Mouse (Mus musculus): ENCODE measurements around the gene Eef2kmt.

DNA sequence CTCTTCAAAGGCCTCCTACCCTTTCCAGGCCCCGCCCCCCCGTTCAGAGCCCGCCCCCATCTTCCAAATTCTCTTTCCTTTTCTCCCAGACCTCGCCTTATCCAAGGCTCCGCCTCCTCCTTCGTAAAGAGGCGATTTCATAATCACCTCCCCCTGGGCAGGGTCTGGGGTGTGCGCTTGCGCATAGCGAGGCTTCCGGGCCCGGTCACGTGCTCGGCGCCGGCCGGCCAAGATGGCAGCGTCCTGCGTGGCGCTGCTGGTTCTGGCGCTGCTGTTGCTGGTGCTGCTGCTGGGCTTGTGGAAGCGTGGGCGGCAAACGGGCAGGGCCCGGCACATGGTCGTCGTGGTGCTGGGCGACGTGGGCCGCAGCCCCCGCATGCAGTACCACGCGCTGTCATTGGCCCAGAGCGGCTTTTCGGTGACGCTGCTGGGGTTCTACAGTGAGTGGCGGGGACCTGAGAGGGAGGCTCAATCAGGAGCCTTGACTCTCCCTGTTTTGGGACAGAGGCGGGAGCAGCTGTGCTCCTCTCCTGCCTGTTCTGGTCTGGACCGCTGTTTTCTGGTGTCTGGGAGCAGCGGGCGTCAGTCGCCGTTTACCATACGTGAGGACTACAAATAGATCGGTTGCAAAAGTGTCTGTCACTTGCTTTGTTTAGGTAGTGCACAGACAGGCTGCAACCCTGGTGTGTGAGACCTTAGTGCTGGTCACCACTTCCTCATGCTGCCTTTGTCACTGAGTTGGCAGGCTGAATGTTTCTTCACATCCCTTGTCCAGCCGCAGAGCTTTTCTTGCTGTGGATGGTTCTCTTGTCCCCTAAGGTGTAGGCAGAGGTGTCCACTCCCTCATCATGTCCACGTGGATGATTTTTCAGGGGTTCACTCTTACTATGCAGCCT lies 22.1 kb downstream of the Eef2kmt start, which contains the start of gene Alg1:
- peak; percentile 98 for TF ChIP-seq POLR2A (IDR thresholded peaks at IDR 0.05; ENCODE audit: extremely low read depth, insufficient read depth, low read length)
- TF ChIP-seq CTCF (IDR thresholded peaks at IDR 0.05; ENCODE audit: low read depth, low read length) = no peak

All from liver, adult 2 months (tissue).